Mouse (Mus musculus): ENCODE results near the gene Acr. TPM values are rescaled to one million over a fixed set of nuclear protein-coding genes. Genes with fewer than 3 reads are reported as not detected.
A peak's percentile ranks its signal among the peaks of the same experiment; 100 is the strongest.

The Acr gene
- polyA plus RNA-seq, 1 experiment from 2014 or later, result 1.2 TPM

- H3K9ac ChIP-seq, result peak within 1 kb of the TSS; percentile 84
- no peaks in the 10 kb centered on the region for H3K9me3 ChIP-seq (replicated peaks)
- H3K27me3 ChIP-seq, result no peaks in the 10 kb centered on the region
- H3K36me3 ChIP-seq, result peaks cover 19% of the 10 kb centered on the region
- ATAC-seq (ENCODE audit: low FRiP score), result peak; percentile 95
- peak within 1 kb of the TSS; percentile 74 for H3K27ac ChIP-seq
- WGBS, result under 1% methylated on average over 35 of the region's 35 CpGs
- peak within 1 kb of the TSS; percentile 76 for H3K4me3 ChIP-seq
- peak within 1 kb of the TSS; percentile 81 for H3K4me2 ChIP-seq (replicated peaks)
- peaks cover 17% of the 10 kb centered on the region for H3K4me1 ChIP-seq
Measured at GRCm38 (mm10) chr15:89591723-89592455, 23.8 kb downstream of the Acr start, which contains the start of gene Rabl2. Gene Rabl2, minus strand, starts transcription at chr15:89591923.

GRCm38 (mm10) chr15:89592548-89592947 lies 24.4 kb downstream of the Acr start:
- no peaks in the 10 kb centered on the region for H3K27me3 ChIP-seq
- peak; percentile 52; the same call in 1 of the 2 replicates for ATAC-seq (ENCODE audit: low FRiP score)
- WGBS, result 44% methylated on average over 4 of the region's 4 CpGs
- H3K4me1 ChIP-seq, result peaks cover 17% of the 10 kb centered on the region
- no peak overlapping the region for H3K9ac ChIP-seq
- peaks cover 12% of the 10 kb centered on the region for H3K36me3 ChIP-seq
- no peak overlapping the region for H3K27ac ChIP-seq
- H3K4me3 ChIP-seq, result peak overlapping the region; percentile 76
- peak overlapping the region; percentile 81 for H3K4me2 ChIP-seq (replicated peaks)
- no peaks in the 10 kb centered on the region for H3K9me3 ChIP-seq (replicated peaks)

DNA sequence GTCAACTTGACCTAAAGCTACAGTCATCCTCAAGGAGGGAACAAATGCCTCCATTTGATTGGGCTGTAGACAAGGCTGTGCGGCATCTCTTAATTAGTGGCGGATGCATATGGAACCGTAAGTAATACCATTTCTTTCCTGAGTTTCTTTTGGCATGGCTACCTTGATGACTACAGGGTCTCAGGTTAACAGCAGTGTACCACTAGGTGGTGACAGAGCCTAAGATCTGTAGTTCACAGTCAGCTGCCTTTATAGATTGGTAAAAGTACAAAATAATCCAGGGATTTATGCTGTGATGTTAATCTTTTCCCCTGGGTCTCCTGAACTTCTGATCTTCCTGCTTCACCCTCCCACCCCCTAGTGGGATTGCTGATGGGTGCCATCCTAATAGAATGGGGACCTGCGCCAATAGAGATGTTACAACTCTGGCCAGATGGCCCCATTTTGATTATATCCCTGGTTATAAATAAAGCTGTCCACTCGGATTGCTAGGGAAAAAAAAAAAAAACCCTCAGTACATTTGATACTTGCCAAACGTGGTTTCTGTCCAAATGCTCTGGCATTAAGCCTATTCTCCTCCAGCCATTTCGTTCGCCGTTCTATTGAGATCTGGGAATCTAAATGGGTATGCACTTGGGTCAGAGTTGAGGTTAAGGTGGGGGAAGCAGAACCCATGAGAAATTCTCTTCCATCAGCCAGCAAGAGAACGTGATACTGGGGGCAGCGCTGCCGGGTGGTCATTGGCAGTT lies 37.9 kb downstream of the Acr start:
- H3K36me3 ChIP-seq, result no peaks in the 10 kb centered on the region
- H3K9me3 ChIP-seq (replicated peaks), result no peaks in the 10 kb centered on the region
- no peak for ATAC-seq (ENCODE audit: low FRiP score)
- H3K27ac ChIP-seq, result no peak overlapping the region
- no peak overlapping the region for H3K4me3 ChIP-seq
- WGBS, result 86% methylated on average over 12 of the region's 12 CpGs
- H3K9ac ChIP-seq, result no peak overlapping the region
- no peak overlapping the region for H3K4me2 ChIP-seq (replicated peaks)
- no peaks in the 10 kb centered on the region for H3K4me1 ChIP-seq
- H3K27me3 ChIP-seq, result no peaks in the 10 kb centered on the region

GRCm38 (mm10) chr15:89607480-89607879 lies 39.4 kb downstream of the Acr start:
- H3K36me3 ChIP-seq, result no peaks in the 10 kb centered on the region
- H3K27ac ChIP-seq, result no peak overlapping the region
- ATAC-seq (ENCODE audit: low FRiP score), result no peak
- no peaks in the 10 kb centered on the region for H3K9me3 ChIP-seq (replicated peaks)
- no peaks in the 10 kb centered on the region for H3K27me3 ChIP-seq
- H3K9ac ChIP-seq, result no peak overlapping the region
- 86% methylated on average over 8 of the region's 8 CpGs for WGBS
- H3K4me1 ChIP-seq, result no peaks in the 10 kb centered on the region
- no peak overlapping the region for H3K4me3 ChIP-seq
- H3K4me2 ChIP-seq (replicated peaks), result no peak overlapping the region

- 89% methylated on average over 9 of the region's 9 CpGs for WGBS
- Histone ChIP-seq H3K4me2 (replicated peaks) (no peak overlapping the region), H3K9me3 (replicated peaks) (no peaks in the 10 kb centered on the region), H3K4me3 (no peak overlapping the region), H3K36me3 (no peaks in the 10 kb centered on the region), H3K27me3 (no peaks in the 10 kb centered on the region), H3K4me1 (no peaks in the 10 kb centered on the region), H3K27ac (no peak overlapping the region), H3K9ac (no peak overlapping the region)
- ATAC-seq (ENCODE audit: low FRiP score), result no peak
Measured at GRCm38 (mm10) chr15:89607888-89608287, 39.8 kb downstream of the Acr start.

GRCm38 (mm10) chr15:89622312-89622958 lies 54.3 kb downstream of the Acr start:
- H3K27ac ChIP-seq, result no peak overlapping the region
- H3K27me3 ChIP-seq, result no peaks in the 10 kb centered on the region
- H3K4me2 ChIP-seq (replicated peaks), result no peak overlapping the region
- H3K9me3 ChIP-seq (replicated peaks), result no peaks in the 10 kb centered on the region
- no peaks in the 10 kb centered on the region for H3K4me1 ChIP-seq
- no peaks in the 10 kb centered on the region for H3K36me3 ChIP-seq
- no peak overlapping the region for H3K4me3 ChIP-seq
- peak; percentile 26; the same call in 1 of the 2 replicates for ATAC-seq (ENCODE audit: low FRiP score)
- WGBS, result 78% methylated on average over 12 of the region's 12 CpGs
- no peak overlapping the region for H3K9ac ChIP-seq

DNA sequence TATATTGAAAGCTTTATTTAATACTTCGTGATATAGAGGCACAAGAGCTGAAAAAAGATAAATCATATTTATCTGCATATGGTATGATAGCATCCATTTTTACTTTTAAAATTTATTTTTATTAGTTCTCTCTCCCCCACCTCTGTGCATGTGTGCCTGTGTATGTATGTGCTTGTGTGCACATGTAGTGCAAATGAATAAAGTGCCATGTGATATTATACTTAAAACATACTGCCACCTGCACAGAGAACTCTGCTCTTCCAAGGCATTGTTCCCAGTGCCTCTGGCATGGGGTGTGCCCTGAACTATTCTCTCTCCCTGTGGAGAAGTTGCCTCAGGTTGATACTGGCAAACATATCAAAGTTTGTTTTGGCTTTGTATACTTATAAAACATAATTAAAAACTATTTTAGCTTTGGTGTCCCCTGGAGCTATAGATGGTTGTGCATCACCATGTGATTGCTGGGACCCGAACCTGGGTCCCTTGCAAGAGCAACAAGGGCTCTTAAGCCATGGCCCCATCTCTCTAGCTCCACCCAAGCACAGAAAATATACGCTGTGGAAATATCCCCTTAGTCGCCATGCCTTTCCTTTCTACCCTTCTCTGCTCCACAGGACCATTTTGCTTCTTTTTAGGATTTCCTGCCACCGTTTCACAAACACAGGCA lies 55.0 kb downstream of the Acr start:
- no peak for ATAC-seq (ENCODE audit: low FRiP score)
- H3K9me3 ChIP-seq (replicated peaks), result no peaks in the 10 kb centered on the region
- H3K4me1 ChIP-seq, result no peaks in the 10 kb centered on the region
- no peak overlapping the region for H3K4me2 ChIP-seq (replicated peaks)
- H3K9ac ChIP-seq, result no peak overlapping the region
- WGBS, result 65% methylated on average over 5 of the region's 5 CpGs
- no peaks in the 10 kb centered on the region for H3K36me3 ChIP-seq
- H3K27ac ChIP-seq, result no peak overlapping the region
- H3K4me3 ChIP-seq, result no peak overlapping the region
- no peaks in the 10 kb centered on the region for H3K27me3 ChIP-seq

DNA sequence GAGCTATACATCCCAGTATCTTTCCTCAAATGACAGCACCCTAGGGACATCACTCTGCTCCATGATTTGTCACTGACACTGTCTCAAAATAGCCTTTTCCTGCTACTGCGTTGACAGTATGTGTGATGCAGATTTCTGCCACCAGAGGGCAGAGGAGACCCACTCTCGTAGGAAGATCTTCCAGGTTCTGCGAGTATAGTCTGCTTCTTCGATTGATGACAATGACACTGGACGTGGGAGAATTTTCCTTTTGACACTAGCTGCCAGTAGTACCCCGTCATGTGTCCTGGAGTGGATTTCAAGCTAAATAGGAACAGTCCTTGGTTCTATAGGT lies 55.5 kb downstream of the Acr start:
- H3K9ac ChIP-seq, result no peak overlapping the region
- WGBS, result 12% methylated on average over 6 of the region's 6 CpGs
- H3K36me3 ChIP-seq, result no peaks in the 10 kb centered on the region
- no peak overlapping the region for H3K27ac ChIP-seq
- no peak overlapping the region for H3K4me3 ChIP-seq
- no peak overlapping the region for H3K4me2 ChIP-seq (replicated peaks)
- no peaks in the 10 kb centered on the region for H3K9me3 ChIP-seq (replicated peaks)
- H3K4me1 ChIP-seq, result no peaks in the 10 kb centered on the region
- no peaks in the 10 kb centered on the region for H3K27me3 ChIP-seq
- no peak for ATAC-seq (ENCODE audit: low FRiP score)

Other genes starting within 250 kb of the Acr start
- gene Adm2, start 245.6 kb upstream of the Acr start, polyA plus RNA-seq (2016; fragmentation: Nextera tagmentation; extraction: Ambion mirVana), result not detected in 2 replicates
- not detected in 2 replicates for gene Miox, start 233.9 kb upstream of the Acr start, polyA plus RNA-seq (2016; fragmentation: Nextera tagmentation; extraction: Ambion mirVana)
- 42.5 and 47.3 TPM in 2 replicates for gene Lmf2, start 212.7 kb upstream of the Acr start, polyA plus RNA-seq (2016; fragmentation: Nextera tagmentation; extraction: Ambion mirVana)
- gene Ncaph2, start 212.6 kb upstream of the Acr start, polyA plus RNA-seq (2016; fragmentation: Nextera tagmentation; extraction: Ambion mirVana), result 140 and 151 TPM in 2 replicates
- 4.9 and 6.5 TPM in 2 replicates for gene Sco2, start 194.5 kb upstream of the Acr start, polyA plus RNA-seq (2016; fragmentation: Nextera tagmentation; extraction: Ambion mirVana)
- gene Tymp, start 191.3 kb upstream of the Acr start, polyA plus RNA-seq (2016; fragmentation: Nextera tagmentation; extraction: Ambion mirVana), result 1.4 and 1.6 TPM in 2 replicates
- 2.6 and 3.2 TPM in 2 replicates for gene Odf3b, start 189.0 kb upstream of the Acr start, polyA plus RNA-seq (2016; fragmentation: Nextera tagmentation; extraction: Ambion mirVana)
- gene Klhdc7b, start 183.4 kb upstream of the Acr start, polyA plus RNA-seq (2016; fragmentation: Nextera tagmentation; extraction: Ambion mirVana), result not detected in 2 replicates
- gene Syce3, start 157.8 kb upstream of the Acr start, polyA plus RNA-seq (2016; fragmentation: Nextera tagmentation; extraction: Ambion mirVana), result not detected in 2 replicates
- gene Cpt1b, start 142.5 kb upstream of the Acr start, polyA plus RNA-seq (2016; fragmentation: Nextera tagmentation; extraction: Ambion mirVana), result 1.2 TPM in 2 replicates
- 4.1 and 4.6 TPM in 2 replicates for gene C730034F03Rik, start 138.7 kb upstream of the Acr start, polyA plus RNA-seq (2016; fragmentation: Nextera tagmentation; extraction: Ambion mirVana)
- not detected in 2 replicates for gene Gm44502, start 138.6 kb upstream of the Acr start, polyA plus RNA-seq (2016; fragmentation: Nextera tagmentation; extraction: Ambion mirVana)
- gene Chkb, start 138.4 kb upstream of the Acr start, polyA plus RNA-seq (2016; fragmentation: Nextera tagmentation; extraction: Ambion mirVana), result 67.4 and 72.0 TPM in 2 replicates
- gene Mapk8ip2, start 114.4 kb upstream of the Acr start, polyA plus RNA-seq (2016; fragmentation: Nextera tagmentation; extraction: Ambion mirVana), result 53.3 and 56.7 TPM in 2 replicates
- gene Arsa, start 90.9 kb upstream of the Acr start, polyA plus RNA-seq (2016; fragmentation: Nextera tagmentation; extraction: Ambion mirVana), result 19.5 and 19.8 TPM in 2 replicates
- gene Shank3, start 68.7 kb upstream of the Acr start, polyA plus RNA-seq (2016; fragmentation: Nextera tagmentation; extraction: Ambion mirVana), result 7.5 and 8.1 TPM in 2 replicates
- 61.3 and 71.5 TPM in 2 replicates for gene Rabl2, start 23.6 kb downstream of the Acr start, polyA plus RNA-seq (2016; fragmentation: Nextera tagmentation; extraction: Ambion mirVana)

Measured in hindbrain, embryonic 12.5 days (tissue).